Mouse (Mus musculus) limb, embryonic 14.5 days (tissue): ENCODE measurements around the gene Sdccag8. TPM values are rescaled to one million over a fixed set of nuclear protein-coding genes. Genes with fewer than 3 reads are reported as not detected.

Source experiments
- ATAC-seq: fragments of 200-750 bp; cut with Nextera tagmentation; 2 replicates; pipeline ENCODE4 v1.8.0; 2017; ENCODE audit warnings: low read depth, moderate number of reproducible peaks, moderate TSS enrichment; ENCODE audit not compliant: low FRiP score
- DNase-seq: peaks from one replicate; pipeline ENCODE4 v3.0.0-alpha.2; 2015; ENCODE audit warnings: low spot score
- H3K27ac ChIP-seq: fragments of 300-500 bp; sonication (generic); replicated peaks from 2 replicates; pipeline ENCODE4 v1.5.1; 2014; ENCODE audit warnings: low read depth, mild to moderate bottlenecking, low read length, moderate library complexity, mixed read lengths
- H3K27me3 ChIP-seq: fragments of 300-500 bp; sonication (generic); 2 replicates; pipeline ENCODE4 v1.6.1; 2014; ENCODE audit warnings: low read length, mixed read lengths; ENCODE audit not compliant: control insufficient read depth, insufficient read depth
- H3K36me3 ChIP-seq: fragments of 300-500 bp; sonication (generic); 2 replicates; pipeline ENCODE4 v1.6.1; 2014; ENCODE audit warnings: mild to moderate bottlenecking, low read length, moderate library complexity, mixed read lengths; ENCODE audit not compliant: control insufficient read depth, insufficient read depth
- H3K4me1 ChIP-seq: fragments of 300-500 bp; sonication (generic); 2 replicates; pipeline ENCODE4 v1.6.1; 2014; ENCODE audit warnings: antibody characterized with exemption, low read length, mixed read lengths; ENCODE audit not compliant: control insufficient read depth, insufficient read depth
- H3K4me2 ChIP-seq: fragments of 300-500 bp; sonication (generic); replicated peaks from 2 replicates; pipeline ENCODE4 v1.6.1; 2014; ENCODE audit warnings: low read depth, mild to moderate bottlenecking, low read length, moderate library complexity; ENCODE audit not compliant: severe bottlenecking
- H3K4me3 ChIP-seq: fragments of 300-500 bp; sonication (generic); replicated peaks from 2 replicates; pipeline ENCODE4 v1.5.1; 2014; ENCODE audit warnings: low read length
- H3K9ac ChIP-seq: fragments of 300-500 bp; sonication (generic); 2 replicates; pipeline ENCODE4 v1.6.1; 2014; ENCODE audit warnings: mild to moderate bottlenecking, low read depth, low read length, moderate library complexity; ENCODE audit not compliant: severe bottlenecking
- H3K9me3 ChIP-seq: fragments of 300-500 bp; sonication (generic); 2 replicates; pipeline ENCODE4 v1.6.1; 2016; ENCODE audit warnings: low read length; ENCODE audit not compliant: control insufficient read depth
- POLR2A ChIP-seq: fragments of 200-500 bp; IDR thresholded peaks from 2 replicates; pipeline ENCODE4 v1.8.0; 2012; ENCODE audit warnings: inconsistent platforms, mild to moderate bottlenecking, moderate library complexity, borderline replicate concordance; ENCODE audit not compliant: insufficient read depth, insufficient read length; ENCODE audit errors: extremely low read depth
- whole genome bisulfite sequencing: fragments of 180-500 bp; shearing (Covaris S2); extraction: QIAGEN DNeasy Blood & Tissue Kit; methylation state at CpG from one replicate; pipeline ENCODE4 v1.1.7; 2014; 5-methylcytosine and 5-hydroxymethylcytosine counted together
- polyA plus RNA-seq, 2 experiments: library from polyadenylated mRNA; depleted of rRNA in 1 of 2; stranded (reverse) in 1 of 2; unstranded in 1 of 2; fragments of >200 nt; fragmentation: Nextera tagmentation in 1 of 2; extraction: Ambion mirVana in 1 of 2; gene quantifications; 2 replicates each; pipeline versions ENCODE4 v1.2.1 to v1.2.3; 2012 to 2014

Sdccag8 gene
- polyA plus RNA-seq (2012; rRNA removed): 6.0 and 8.5 TPM in 2 replicates
- 15.8 and 18.7 TPM in 2 replicates for polyA plus RNA-seq (2014; fragmentation: Nextera tagmentation; extraction: Ambion mirVana)

GRCm38 (mm10) chr1:176814591-176815062 is at the start of gene Sdccag8:
Gene Sdccag8 (plus strand): TSS chr1:176814660.
- WGBS: 2% methylated on average over 23 of the region's 25 CpGs
- DNase-seq: peak; percentile 98
- no peaks in the 10 kb centered on the region for H3K9me3 ChIP-seq
- peak within 1 kb of the TSS; percentile 72 for H3K4me2 ChIP-seq
- peak within 1 kb of the TSS; percentile 97 for H3K27ac ChIP-seq
- no peak for TF ChIP-seq POLR2A
- H3K4me3 ChIP-seq: peak within 1 kb of the TSS; percentile 84
- ATAC-seq: peak; percentile 93
- H3K36me3 ChIP-seq: no peaks in the 10 kb centered on the region
- peaks cover 18% of the 10 kb centered on the region for H3K4me1 ChIP-seq
- H3K27me3 ChIP-seq: no peaks in the 10 kb centered on the region
- peak within 1 kb of the TSS; percentile 96 for H3K9ac ChIP-seq

DNA sequence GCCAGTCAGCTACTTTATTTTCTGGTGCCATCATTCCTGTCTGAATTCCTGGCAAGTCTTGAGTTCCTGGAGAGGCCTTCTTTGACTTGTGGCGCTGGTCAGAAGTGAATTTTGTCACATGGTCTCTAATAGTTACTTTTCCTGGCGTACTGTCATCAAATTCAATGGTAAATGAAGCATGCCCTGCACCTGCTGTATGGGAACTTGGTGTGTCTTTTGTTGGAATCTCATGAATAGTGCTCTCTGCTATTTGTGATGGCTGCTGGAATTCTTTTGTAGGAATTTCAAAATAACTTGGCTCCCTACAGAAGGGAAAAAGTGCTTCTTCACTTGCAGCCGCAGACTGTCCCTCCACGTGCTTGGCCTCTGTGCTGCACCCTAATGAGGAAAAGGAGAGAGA is 39.9 kb upstream of the Sdccag8 start:
- Histone ChIP-seq H3K9ac (no peak overlapping the region), H3K4me3 (no peak overlapping the region), H3K27me3 (no peaks in the 10 kb centered on the region), H3K36me3 (peaks cover 45% of the 10 kb centered on the region), H3K27ac (no peak overlapping the region), H3K4me1 (no peaks in the 10 kb centered on the region), H3K9me3 (no peaks in the 10 kb centered on the region), H3K4me2 (no peak overlapping the region)
- no peak for ATAC-seq
- 86% methylated on average over 4 of the region's 4 CpGs for WGBS
- no peak for TF ChIP-seq POLR2A
- no peak for DNase-seq

DNA sequence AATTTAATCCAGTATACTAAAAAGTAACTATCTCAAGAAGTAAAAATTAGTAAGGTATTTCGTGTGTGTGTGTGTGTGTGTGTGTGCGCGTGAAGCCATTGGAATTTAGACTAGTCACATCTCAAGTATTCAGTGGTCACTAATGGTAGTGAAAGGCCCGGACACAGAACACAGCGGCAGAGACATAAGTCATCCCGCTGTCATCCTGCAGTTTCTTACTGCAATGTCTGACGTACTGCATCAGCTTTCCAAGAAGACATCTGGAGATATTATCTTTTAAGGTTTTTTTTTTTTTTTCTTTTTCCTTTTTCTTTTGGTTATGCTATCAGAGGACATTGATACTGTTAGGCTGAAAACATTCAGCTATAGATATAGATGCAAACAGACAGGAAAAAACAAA is 25.1 kb upstream of the Sdccag8 start:
- no peak overlapping the region for H3K4me2 ChIP-seq
- TF ChIP-seq POLR2A: no peak
- H3K4me3 ChIP-seq: no peak overlapping the region
- H3K27ac ChIP-seq: no peak overlapping the region
- peaks cover 46% of the 10 kb centered on the region for H3K36me3 ChIP-seq
- no peaks in the 10 kb centered on the region for H3K4me1 ChIP-seq
- H3K9ac ChIP-seq: no peak overlapping the region
- H3K9me3 ChIP-seq: no peaks in the 10 kb centered on the region
- ATAC-seq (no peak), DNase-seq (no peak)
- no peaks in the 10 kb centered on the region for H3K27me3 ChIP-seq
- 91% methylated on average over 7 of the region's 7 CpGs for WGBS

DNA sequence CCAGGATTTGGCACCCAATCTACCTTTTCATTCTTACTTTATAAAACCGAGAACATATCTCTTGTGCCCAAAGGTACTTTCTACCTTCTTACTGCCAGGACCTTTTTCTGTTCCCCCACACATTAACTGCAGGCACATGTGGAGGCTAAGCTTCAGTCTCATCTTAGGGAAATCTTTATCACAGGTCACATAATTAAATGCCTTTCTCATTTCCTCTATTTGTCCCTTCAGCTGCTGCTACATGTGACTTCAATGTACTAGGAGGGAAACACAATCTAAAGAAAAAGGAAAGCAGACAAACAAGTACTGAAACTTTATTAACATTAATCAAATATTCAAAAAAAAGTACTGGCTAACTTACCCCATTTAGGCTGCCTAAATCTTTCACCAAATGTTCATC is 22.3 kb upstream of the Sdccag8 start:
- WGBS: 97% methylated on average over 1 of the region's 1 CpGs
- Histone ChIP-seq H3K4me3 (no peak overlapping the region), H3K27ac (no peak overlapping the region), H3K36me3 (peaks cover 34% of the 10 kb centered on the region), H3K4me1 (no peaks in the 10 kb centered on the region), H3K9me3 (no peaks in the 10 kb centered on the region), H3K4me2 (no peak overlapping the region), H3K9ac (no peak overlapping the region), H3K27me3 (no peaks in the 10 kb centered on the region)
- no peak for ATAC-seq
- no peak for DNase-seq
- TF ChIP-seq POLR2A: no peak

DNA sequence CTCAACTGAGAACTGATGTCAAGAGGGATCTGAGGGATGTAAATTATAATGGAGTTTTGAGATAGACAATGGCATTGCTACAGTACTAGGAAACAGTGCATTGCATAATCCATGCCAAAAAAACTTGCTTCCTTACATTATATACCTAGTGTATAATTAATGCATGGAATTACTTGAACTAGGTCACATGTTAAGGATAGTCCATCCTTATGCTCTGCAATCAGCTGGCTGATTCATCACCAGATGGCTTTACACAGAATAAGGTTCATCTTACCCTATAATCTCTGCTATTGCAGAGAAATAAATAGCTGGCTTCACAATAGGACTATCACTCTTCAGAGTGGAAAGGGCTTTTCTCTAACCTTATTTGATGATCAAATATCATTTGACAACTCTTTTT is 15.8 kb upstream of the Sdccag8 start:
- TF ChIP-seq POLR2A: no peak

More for the DNA sequence above, 15.8 kb upstream of the Sdccag8 start:
- DNase-seq: no peak
- Histone ChIP-seq H3K9me3 (no peaks in the 10 kb centered on the region), H3K27ac (no peak overlapping the region), H3K36me3 (no peaks in the 10 kb centered on the region), H3K4me1 (peaks cover 23% of the 10 kb centered on the region), H3K9ac (no peak overlapping the region), H3K27me3 (no peaks in the 10 kb centered on the region), H3K4me2 (no peak overlapping the region), H3K4me3 (no peak overlapping the region)
- ATAC-seq: no peak
